Mouse (Mus musculus): ENCODE measurements around the gene Cmtm5.

DNA sequence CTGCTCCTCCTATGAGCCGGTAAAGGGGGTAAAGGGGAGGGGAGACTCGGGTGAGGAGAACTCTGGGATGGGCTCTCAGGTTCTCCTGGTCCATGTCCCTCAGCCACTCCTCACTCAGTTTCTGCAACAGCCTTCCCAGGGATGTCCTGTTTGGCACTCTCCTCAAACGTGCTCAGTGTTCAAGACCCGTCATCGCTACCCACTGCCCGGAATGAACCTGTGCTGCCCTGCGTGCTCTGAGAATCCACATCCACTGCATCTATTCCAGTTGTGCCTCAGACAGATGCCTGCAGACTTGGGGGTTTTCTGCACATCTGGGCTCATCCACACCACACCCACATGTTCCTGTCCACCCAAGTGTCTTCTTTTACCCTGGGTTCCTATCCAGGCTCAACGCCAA lies 6.4 kb downstream of the Cmtm5 start:
- no peak for TF ChIP-seq CTCF (IDR thresholded peaks at IDR 0.05; ENCODE audit: control insufficient read depth, insufficient read depth, insufficient replicate concordance, low read depth, low read length)
- no peak for TF ChIP-seq POLR2A (IDR thresholded peaks at IDR 0.05; ENCODE audit: control insufficient read depth, low read depth, low read length)

Data from testis, adult 2 months (tissue).